Mouse (Mus musculus) gonadal fat pad, adult 2 months (tissue): ENCODE measurements around the gene Lamb2. TPM values are rescaled to one million over a fixed set of nuclear protein-coding genes. Genes with fewer than 3 reads are reported as not detected.

Experiments
- DNase-seq: peaks from one replicate; pipeline ENCODE4 v3.0.0-alpha.2; 2012; ENCODE audit warnings: low read depth
- polyA plus RNA-seq: library from polyadenylated mRNA; depleted of rRNA; stranded (reverse); fragments of >200 nt; gene quantifications from 2 replicates; pipeline ENCODE4 v1.2.3, GENCODE M21; 2012; rRNA removed

Gene Lamb2
- polyA plus RNA-seq = 174 and 220 TPM in 2 replicates

DNA sequence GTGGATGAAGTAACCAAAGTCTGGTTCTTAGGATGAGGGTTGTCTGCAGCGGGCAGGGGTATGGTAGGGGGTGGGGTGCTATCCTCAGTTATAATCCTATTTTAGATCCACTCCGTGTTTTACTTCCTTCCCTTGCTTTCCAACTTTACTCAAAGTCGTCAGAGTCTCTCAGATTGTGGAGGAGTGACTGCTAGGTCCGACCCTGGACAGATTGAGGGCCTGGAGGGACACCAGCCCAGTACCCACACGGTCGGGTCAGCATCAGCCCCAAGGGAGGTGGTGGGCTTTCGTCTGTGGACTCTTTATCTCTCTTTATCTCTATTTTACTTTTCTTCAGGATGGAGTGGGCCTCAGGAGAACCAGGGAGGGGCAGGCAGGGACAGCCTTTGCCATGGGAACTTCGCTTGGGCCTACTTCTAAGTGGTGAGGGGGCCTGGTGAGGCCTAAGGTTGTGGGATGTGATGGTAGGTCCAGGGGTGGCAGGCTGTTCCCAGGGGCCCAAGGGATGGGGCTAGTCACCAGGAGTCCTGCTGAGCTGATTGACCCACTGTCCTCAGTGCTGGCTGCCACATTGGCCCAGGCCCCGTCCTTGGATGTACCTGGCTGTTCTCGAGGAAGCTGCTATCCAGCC is at the start of gene Lamb2:
Gene Lamb2, plus strand, starts transcription at position 16 of the 631 bp plus-strand sequence.
- DNase-seq = no peak

DNA sequence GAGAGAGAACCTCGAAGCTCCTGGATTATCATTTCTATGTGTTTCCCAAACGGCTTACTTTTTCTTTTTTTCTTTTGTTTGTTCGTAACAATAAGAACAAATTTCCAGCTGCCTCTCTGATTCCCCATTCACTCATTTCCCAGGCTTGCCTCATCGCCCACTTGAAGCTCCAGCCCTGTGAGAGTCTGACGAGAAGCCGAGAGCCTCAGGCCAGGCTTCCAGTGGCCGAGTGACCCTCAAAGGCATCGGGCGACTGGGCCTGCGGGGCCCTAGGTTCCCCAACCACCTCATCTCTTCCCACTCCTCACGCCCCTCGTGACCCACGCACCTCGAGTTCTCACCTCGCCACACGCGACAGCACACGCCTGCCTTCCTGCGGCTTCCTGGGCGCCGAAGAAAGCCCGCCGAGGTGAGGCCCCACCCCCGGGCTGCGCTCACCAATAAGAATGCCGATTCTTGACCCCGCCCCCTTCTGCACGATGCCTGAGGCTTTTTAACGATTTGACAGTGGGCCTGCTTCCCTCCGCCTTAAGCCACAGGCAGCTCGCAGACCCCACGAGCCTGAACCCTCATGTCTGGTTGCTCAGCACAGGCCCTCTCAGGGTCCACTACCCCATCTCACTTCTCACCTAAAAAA is 48.0 kb upstream of the Lamb2 start:
- DNase-seq = no peak

DNA sequence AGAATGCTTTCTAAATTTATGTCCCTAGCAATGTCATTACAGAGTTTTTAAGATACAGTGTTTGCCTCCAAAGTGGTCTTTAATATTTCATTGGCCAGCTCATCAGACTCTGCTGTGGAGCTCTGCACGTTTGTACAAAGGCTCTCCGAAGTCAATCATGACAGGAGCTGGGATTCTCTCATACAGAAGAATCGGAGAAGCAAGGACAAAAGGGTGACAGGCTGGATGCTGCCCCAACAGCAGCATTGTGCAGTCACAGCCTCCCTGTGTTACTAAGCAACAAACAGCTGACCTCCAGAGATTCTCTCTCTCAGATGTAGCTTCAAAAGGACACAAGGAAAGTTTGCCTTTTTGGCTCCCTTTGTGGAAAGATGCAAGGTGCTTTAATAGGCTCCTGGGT is 43.4 kb upstream of the Lamb2 start, which contains the start of gene BC048562:
Gene BC048562, plus strand, starts transcription at position 301 of the 400 bp plus-strand sequence.
- DNase-seq = no peak

DNA sequence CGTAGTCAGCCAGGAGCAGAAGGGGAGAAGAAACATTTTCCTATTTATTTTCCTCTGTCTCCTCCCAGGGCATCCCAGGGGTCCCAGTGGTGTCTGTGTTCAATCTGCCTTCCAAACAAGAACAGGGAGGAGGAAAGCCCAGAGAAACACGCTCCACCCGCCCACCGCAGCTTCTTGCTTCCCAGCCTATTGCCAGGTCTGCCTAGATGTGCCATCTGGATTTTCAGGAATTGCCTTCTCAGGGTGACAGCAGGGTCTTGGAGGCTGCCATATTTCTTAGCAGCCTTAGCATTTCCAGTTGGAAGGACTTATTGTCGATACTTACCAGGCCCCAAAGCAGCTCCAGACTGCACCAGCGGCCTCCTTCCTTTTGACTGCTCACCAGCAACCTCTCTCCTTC is 40.4 kb upstream of the Lamb2 start:
- no peak for DNase-seq

DNA sequence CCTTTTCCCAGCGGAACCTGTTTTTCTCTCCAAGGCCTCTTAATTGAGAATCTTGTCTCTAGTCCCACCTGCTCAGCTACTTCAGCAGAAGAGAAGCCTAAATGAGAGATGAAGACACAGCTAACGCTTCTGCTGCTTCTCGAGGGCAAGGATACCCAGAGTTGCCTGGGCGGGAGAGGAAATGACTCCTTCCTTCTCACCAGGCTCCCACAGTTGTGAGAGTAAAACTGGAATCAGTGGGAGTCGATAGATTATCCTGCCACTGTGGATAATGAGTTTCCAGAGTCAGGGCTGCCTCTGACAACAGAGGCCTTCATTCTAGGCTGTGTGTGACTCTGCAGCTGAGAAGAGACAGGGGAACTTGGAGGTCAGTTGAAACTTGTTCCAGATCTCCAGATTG is 39.1 kb upstream of the Lamb2 start:
- no peak for DNase-seq

DNA sequence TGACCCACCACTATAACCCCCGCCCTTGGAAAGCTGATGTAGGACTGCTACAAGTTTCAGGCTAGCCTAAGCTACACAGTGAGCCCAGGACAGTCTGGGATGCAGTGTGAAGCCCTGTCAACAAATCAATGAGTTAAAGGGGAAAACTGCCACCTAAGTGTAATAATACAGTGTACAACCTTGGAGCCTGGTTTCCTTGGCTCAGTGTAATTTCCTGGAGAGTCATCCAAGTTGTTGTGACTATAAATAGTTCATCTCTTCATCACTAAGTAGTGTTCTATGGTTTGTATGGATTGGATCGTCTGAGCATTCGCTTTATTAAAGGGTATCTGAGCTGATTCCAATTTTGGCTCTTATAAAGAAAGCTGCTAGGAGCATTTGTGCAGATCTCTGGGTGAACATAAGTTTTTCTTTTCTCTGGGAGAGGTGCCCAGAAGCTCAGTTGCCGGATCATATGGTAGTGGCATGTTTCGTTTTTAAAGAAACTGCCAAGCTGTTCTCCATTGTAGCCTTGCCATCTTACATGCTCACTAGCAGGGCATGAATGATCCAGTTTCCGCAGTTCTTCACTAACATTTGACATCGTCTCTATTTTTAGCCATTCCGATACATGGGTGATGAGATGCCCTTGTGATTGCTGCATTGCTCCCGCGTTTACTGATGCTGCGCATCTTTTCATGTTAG is 38.2 kb upstream of the Lamb2 start:
- no peak for DNase-seq

DNA sequence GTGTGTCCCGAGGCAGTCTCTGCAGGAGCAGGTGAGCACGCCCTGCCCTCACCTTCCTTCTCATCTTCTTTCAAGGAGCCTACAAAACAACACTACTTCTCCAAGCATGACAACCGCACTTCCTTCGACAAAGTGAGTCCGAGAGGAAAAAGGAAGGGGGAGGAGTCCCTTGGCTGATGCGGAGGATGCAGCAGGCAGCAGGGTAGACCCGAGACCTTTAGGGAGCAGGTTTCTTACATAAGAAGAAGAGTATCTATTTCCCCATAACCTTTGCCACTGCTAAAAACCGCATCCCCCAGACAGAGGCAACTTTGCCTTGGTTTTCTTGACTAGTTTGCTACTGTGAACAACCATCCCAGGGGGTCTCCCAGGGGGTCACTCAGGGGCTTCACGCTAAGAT is 34.4 kb upstream of the Lamb2 start:
- no peak for DNase-seq

DNA sequence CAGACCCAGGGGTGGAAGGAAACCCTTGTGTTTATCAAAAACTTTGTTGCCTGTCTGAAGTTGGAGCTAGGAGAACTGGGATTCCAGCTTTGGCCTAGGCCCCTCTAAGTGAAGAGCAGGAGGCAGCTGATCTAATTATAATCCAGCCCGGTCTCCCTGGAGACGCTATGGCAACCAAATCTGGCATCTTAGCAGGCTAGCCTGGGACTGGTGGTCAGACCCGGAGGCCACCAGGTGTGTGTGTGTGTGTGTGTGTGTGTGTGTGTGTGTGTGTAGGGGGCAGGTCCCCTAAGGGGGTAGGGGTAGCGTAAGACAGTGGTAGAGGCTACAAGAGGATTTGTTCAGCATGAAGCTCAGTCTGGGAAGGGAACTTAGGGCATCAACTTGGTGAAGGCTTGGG is 29.7 kb upstream of the Lamb2 start:
- DNase-seq = no peak

DNA sequence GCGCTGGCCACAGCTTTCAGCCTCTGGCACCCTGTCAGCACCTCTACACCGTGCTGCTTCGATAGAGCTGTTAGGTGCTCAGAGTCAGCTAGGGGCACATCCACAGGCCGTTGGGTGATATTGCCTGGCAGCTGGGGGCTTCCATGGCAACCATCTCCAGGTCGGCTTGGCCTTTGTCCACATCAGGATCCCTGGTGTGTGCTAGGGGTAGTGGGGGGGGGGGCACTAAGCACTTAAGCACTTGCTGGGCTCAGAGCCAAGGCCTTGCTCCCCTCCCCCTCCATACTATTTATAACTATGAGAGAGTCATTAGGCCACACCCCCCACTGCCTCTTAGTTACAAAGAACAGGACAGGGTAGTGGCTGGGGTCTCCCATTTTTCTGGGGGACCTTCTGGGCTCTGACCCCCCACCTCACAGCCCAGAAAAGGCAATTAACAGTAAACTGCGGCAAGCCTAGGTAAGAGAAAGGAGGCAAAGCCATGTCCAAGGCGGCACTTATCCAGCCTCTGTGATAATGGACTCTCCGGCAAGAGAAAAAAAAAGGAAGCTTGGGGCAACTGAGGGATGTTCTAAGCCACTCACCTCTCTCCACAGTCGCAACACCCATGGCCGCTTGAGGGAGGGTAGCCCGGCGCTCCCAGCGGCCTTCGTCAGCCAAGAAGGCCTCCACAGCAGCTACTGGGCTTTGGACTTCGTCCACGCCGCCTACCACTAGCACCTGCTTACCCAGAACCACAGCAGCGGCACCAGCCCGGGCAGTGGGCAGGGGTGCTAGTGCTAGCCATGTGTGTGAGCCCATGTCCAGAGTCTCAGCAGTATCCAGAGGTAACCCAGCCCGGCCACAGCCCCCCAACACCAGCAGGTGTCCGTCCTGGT is 29.0 kb upstream of the Lamb2 start:
- DNase-seq = no peak

DNA sequence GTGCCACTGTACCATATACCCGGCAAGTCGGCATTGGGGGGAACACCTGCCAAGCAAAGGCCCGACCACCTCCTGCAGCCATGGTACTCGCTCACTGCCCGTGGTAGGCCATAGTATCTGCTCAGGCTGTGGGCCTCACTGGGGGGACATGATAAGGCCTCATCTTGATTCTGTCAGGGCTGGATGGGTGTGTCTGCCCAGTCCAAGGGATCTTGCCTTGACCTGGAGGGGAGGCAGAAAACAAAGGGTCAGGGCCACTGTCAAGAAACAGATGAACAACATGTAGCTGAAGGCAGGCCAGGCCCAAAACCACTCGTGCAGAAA is 28.4 kb upstream of the Lamb2 start:
- DNase-seq = no peak

DNA sequence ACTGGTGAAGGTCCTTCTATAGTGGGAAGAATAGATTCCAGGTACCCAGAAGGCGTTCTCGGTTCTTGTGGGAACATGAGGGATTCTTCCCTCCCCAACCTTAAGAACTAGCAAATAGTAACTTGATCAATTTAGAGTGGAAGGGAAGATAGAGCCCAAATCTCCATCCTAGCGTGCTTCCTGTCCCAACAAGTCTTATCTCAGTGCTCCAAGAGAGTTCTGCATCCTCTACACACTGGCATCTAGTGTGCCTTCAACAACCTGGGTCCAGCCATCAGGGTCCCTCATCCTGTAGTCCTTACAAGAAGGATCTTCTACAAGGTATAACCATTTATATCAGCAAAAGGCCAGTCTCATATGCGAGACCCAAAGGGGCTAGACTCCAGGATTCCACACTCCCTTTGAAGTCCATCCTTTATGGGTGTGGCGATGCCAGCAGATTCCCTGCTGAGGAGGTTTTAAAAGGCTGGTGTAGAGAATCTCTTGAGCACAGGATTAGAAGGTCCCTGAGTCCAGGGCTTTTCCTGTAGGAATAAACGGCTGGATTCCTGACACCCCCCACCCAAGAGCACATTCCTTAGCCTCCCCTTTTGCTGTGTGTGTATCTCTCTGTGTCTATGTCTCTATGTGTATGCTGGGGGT is 27.9 kb upstream of the Lamb2 start:
- no peak for DNase-seq

DNA sequence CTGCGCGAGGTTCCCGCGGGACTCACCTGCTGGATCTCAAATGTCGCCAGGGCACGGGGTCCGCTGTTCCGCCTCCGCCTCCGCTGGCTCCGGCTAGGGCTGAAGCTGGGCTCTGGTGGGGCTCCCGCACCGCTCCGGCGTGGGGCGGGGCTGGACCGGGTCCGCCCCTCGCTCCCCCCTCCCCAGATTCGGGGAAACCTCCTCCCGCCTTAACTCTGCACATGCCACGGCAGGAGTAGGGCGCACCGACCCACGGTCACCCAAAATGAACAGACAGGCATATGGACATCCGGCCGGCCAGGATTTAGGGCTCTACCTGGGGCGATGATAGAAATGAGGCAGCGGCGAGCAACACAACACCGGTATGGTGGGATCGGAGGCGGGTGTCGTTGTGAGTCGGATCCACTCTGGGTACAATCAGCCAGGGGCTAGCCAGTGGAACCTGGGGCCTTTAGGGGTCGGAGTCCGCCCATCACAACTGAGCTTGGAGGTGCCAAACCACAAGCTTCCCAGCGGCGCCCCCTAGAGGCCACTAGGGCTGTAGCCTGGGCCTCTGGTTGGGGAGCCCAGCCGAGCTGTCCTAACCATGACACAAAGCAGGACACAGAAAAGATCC is 27.1 kb upstream of the Lamb2 start:
- DNase-seq = no peak

DNA sequence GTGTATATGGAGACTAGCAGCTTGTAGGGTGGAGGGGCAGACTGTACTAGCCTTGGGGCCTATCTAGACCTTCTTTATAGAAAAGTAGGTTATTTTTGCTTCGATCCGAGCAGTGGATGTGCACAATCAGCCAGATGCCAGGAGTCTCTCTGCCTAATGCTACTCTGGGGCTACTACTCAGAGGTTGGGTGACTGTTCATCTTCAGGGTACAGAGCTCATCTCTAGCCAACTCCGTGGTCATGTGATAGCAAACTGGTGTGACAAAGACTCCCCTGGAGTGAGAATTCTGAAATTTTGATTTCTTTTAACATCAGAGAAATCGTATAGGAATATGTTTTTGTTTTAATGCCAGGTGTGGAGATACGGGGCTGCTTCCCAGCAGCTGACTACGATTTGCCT is 26.6 kb upstream of the Lamb2 start:
- no peak for DNase-seq

DNA sequence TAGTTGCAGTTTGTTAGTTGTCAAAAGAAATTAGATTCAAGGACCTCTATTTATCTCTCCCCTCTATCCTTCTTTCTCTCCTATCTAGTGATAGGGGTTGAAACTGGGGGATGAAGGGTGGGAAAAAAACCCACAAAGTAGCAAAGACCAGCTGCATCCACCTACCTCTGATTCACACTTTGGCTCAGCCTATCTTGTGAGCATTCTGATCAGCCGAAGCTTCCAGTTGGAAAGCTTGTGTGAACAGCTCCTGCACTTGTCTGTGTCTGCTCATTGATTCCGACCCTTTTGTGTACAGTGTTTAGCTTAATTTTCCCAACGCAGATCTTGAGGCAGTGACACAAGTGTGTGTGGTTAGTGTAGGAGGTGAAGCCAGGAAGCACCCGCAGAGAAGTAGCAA is 26.1 kb upstream of the Lamb2 start:
- DNase-seq = no peak

DNA sequence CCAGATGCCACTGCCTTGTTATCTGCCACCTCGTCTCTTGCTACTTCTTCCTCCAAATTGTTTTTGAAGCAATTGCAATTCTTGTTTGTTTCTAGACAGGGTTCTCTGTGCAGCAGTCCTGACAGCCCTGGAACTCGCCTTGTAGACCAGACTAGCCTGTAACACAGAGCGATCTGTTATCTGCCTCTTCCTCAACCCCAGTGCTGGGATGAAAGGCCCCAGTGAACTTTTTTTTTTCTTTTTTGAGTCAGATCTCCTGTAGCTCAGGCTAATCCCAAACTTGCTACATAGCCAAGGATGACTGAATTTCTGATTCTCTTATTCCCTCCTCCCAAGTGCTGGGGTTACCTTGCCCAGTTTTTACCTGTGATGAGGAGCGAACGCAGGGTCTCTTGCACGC is 25.1 kb upstream of the Lamb2 start:
- no peak for DNase-seq

DNA sequence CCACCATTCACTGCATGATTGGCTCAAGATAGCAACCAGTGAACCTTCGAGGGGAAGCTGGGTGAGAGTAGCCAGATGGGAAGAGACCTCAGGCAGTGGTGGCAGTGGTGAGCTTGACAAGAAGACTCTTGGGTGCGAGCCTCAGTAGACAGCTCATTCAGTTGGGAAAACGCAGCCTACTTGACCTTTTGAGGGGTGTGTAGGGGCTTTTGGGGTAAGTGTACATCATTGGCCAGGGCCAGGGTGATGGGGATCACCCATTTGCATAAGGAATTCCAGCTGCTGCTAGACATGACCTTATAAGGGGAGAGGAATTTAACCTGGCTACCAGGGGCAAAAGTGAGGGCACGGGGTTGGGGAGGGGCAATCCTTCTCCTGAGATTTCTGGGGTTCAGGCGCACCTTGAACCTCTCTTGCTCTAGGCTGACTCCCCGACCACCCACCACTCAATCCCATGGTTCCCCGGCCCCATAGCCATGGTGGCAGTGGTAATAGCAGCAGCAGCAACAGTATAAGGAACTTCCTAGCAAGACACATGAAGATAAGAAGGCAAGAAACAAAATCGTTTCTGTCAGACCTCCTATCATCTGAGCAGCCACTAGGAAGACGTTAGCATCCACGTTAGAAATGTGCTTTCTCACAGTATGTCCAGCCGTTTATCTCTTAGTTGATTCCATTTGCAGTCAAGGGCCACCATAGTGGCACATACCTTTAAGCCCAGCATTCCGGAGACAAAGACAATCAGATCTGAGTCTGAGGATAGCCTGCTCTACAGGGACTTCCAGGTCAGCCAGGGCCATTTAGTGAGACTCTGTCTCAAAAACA is 23.6 kb upstream of the Lamb2 start:
- no peak for DNase-seq

DNA sequence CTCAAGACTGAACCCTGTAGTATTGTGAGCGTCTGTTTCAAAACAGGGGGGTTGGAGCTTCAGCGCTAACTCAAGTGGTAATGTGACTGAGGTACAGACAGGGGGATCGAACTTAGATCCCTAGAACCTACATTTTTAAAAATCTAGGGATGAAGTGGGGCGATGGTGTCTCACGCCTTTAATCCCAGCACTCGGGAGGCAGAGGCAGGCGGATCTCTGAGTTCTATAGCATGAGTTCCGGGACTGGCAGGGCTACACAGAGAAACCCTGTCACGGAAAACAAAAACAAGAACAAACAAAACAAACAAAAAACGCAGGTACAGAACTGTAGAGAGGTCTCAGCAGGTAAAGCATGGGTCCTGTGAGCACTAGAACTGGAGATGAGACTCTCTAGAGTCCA is 22.6 kb upstream of the Lamb2 start:
- no peak for DNase-seq

DNA sequence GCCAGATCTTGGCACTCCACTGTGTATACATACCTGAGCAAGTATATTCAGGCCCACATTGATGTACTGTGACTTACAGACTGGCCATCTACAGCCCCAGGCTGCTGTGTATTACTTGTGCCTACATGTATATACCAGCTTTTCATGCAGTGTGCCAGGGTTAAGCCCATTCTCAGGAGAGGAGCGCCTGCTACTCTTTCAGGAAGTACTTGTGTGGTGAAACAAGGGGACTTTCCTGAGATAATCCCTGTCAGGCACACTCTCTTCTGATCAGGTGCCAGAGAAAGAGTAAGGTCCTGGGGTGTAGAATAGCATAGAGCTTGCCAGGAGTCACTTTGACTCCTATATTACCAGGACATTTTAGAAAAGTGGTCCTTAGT is 19.6 kb upstream of the Lamb2 start:
- DNase-seq = peak; percentile 97

DNA sequence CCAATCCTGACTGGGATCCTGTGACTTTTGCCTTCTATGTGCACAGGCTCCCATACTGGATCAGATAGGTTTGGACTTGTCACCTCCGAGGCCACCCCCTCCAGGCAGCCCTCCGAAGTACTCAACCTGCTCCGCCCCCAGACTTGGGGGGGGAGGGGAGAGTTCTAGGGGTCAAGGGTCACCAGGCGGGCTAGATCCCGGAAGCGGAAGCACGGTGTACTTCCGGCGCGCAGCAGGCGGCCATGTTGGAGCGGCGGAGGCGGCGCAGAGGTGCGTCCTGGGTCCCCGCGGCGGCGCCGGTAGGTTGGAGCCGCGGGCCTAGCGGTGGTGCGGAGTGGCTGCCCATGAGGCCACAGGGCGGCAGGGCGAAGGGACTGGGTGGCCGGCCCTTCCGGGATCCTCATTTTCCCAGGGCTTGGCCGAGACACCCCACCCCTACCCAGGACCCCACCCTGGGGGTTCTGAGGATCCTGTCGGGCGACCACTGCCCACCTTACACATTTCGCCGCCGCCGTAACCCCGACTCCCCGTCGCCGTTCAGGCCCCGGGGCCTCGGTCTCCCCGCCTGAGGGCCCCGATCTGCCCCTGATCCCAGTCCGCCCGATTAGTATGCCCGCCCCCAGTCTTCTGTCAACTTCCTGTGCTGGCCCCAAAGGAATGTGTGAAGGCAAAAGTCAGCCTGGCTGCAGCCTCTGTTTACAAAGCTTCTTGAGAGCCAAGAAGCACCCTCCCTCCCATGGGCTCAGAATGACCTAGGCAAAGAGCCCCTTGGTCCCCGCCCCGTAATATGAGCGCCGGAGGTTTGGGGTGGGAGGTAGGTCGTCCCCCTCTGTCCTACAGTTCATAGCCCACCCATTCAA is 19.0 kb upstream of the Lamb2 start, which contains the start of gene Ccdc71:
Gene Ccdc71, plus strand, starts transcription at position 209 of the 860 bp plus-strand sequence.
- DNase-seq = no peak
